Mouse (Mus musculus): ENCODE results near the gene Mtx2.
A peak's percentile ranks its signal among the peaks of the same experiment; 100 is the strongest.

Gene Mtx2

GRCm38 (mm10) chr2:74825730-74826430 is at the start of gene Mtx2:
TSS of gene Mtx2 (plus strand) at chr2:74825803.
- no peaks in the 10 kb centered on the region for H3K36me3 ChIP-seq (ENCODE audit: control insufficient read depth, insufficient read depth, low read length, poor library complexity, severe bottlenecking)
- no peaks in the 10 kb centered on the region; the same call in 1 of the 2 replicates for H3K27me3 ChIP-seq (ENCODE audit: control insufficient read depth, insufficient read depth, low read length, poor library complexity, severe bottlenecking)
- peak; percentile 77 for DNase-seq (ENCODE audit: low read depth, low spot score)

- H3K27me3 ChIP-seq (ENCODE audit: control insufficient read depth, insufficient read depth, low read length, poor library complexity, severe bottlenecking), result no peaks in the 10 kb centered on the region
- DNase-seq (ENCODE audit: low read depth, low spot score), result no peak
- no peaks in the 10 kb centered on the region for H3K36me3 ChIP-seq (ENCODE audit: control insufficient read depth, insufficient read depth, low read length, poor library complexity, severe bottlenecking)
Observed at GRCm38 (mm10) chr2:74777536-74778275, 47.9 kb upstream of the Mtx2 start.

- no peak for DNase-seq (ENCODE audit: low read depth, low spot score)
- no peaks in the 10 kb centered on the region for H3K27me3 ChIP-seq (ENCODE audit: control insufficient read depth, insufficient read depth, low read length, poor library complexity, severe bottlenecking)
- H3K36me3 ChIP-seq (ENCODE audit: control insufficient read depth, insufficient read depth, low read length, poor library complexity, severe bottlenecking), result no peaks in the 10 kb centered on the region
Observed at GRCm38 (mm10) chr2:74781386-74781785, 44.2 kb upstream of the Mtx2 start.

- no peak for DNase-seq (ENCODE audit: low read depth, low spot score)
- Histone ChIP-seq H3K27me3 (ENCODE audit: control insufficient read depth, insufficient read depth, low read length, poor library complexity, severe bottlenecking) (no peaks in the 10 kb centered on the region), H3K36me3 (ENCODE audit: control insufficient read depth, insufficient read depth, low read length, poor library complexity, severe bottlenecking) (no peaks in the 10 kb centered on the region)
Observed at GRCm38 (mm10) chr2:74795531-74795930, 30.1 kb upstream of the Mtx2 start.

GRCm38 (mm10) chr2:74808431-74808830 is 17.2 kb upstream of the Mtx2 start:
- H3K27me3 ChIP-seq (ENCODE audit: control insufficient read depth, insufficient read depth, low read length, poor library complexity, severe bottlenecking), result no peaks in the 10 kb centered on the region
- no peak for DNase-seq (ENCODE audit: low read depth, low spot score)

GRCm38 (mm10) chr2:74822654-74823053 is 2.9 kb upstream of the Mtx2 start:
- Histone ChIP-seq H3K27me3 (ENCODE audit: control insufficient read depth, insufficient read depth, low read length, poor library complexity, severe bottlenecking) (no peaks in the 10 kb centered on the region), H3K36me3 (ENCODE audit: control insufficient read depth, insufficient read depth, low read length, poor library complexity, severe bottlenecking) (no peaks in the 10 kb centered on the region)
- DNase-seq (ENCODE audit: low read depth, low spot score), result no peak

More at GRCm38 (mm10) chr2:74808431-74808830, 17.2 kb upstream of the Mtx2 start:
- H3K36me3 ChIP-seq (ENCODE audit: control insufficient read depth, insufficient read depth, low read length, poor library complexity, severe bottlenecking), result no peaks in the 10 kb centered on the region

- Histone ChIP-seq H3K27me3 (ENCODE audit: control insufficient read depth, insufficient read depth, low read length, poor library complexity, severe bottlenecking) (no peaks in the 10 kb centered on the region), H3K36me3 (ENCODE audit: control insufficient read depth, insufficient read depth, low read length, poor library complexity, severe bottlenecking) (no peaks in the 10 kb centered on the region)
- no peak for DNase-seq (ENCODE audit: low read depth, low spot score)
Observed at GRCm38 (mm10) chr2:74825371-74825729, 253 bp upstream of the Mtx2 start.

- DNase-seq (ENCODE audit: low read depth, low spot score), result no peak
- no peaks in the 10 kb centered on the region for H3K27me3 ChIP-seq (ENCODE audit: control insufficient read depth, insufficient read depth, low read length, poor library complexity, severe bottlenecking)
- no peaks in the 10 kb centered on the region for H3K36me3 ChIP-seq (ENCODE audit: control insufficient read depth, insufficient read depth, low read length, poor library complexity, severe bottlenecking)
Observed at GRCm38 (mm10) chr2:74846992-74847391, 21.4 kb downstream of the Mtx2 start.

GRCm38 (mm10) chr2:74847516-74847915 is 21.9 kb downstream of the Mtx2 start:
- Histone ChIP-seq H3K27me3 (ENCODE audit: control insufficient read depth, insufficient read depth, low read length, poor library complexity, severe bottlenecking) (no peaks in the 10 kb centered on the region), H3K36me3 (ENCODE audit: control insufficient read depth, insufficient read depth, low read length, poor library complexity, severe bottlenecking) (no peaks in the 10 kb centered on the region)
- no peak for DNase-seq (ENCODE audit: low read depth, low spot score)

GRCm38 (mm10) chr2:74850036-74850435 is 24.4 kb downstream of the Mtx2 start:
- no peaks in the 10 kb centered on the region for H3K36me3 ChIP-seq (ENCODE audit: control insufficient read depth, insufficient read depth, low read length, poor library complexity, severe bottlenecking)
- no peak for DNase-seq (ENCODE audit: low read depth, low spot score)
- no peaks in the 10 kb centered on the region for H3K27me3 ChIP-seq (ENCODE audit: control insufficient read depth, insufficient read depth, low read length, poor library complexity, severe bottlenecking)

GRCm38 (mm10) chr2:74862070-74862476 is 36.5 kb downstream of the Mtx2 start:
- Histone ChIP-seq H3K36me3 (ENCODE audit: control insufficient read depth, insufficient read depth, low read length, poor library complexity, severe bottlenecking) (no peaks in the 10 kb centered on the region), H3K27me3 (ENCODE audit: control insufficient read depth, insufficient read depth, low read length, poor library complexity, severe bottlenecking) (no peaks in the 10 kb centered on the region)
- DNase-seq (ENCODE audit: low read depth, low spot score), result no peak

- Histone ChIP-seq H3K36me3 (ENCODE audit: control insufficient read depth, insufficient read depth, low read length, poor library complexity, severe bottlenecking) (no peaks in the 10 kb centered on the region), H3K27me3 (ENCODE audit: control insufficient read depth, insufficient read depth, low read length, poor library complexity, severe bottlenecking) (no peaks in the 10 kb centered on the region)
- DNase-seq (ENCODE audit: low read depth, low spot score), result no peak
Observed at GRCm38 (mm10) chr2:74865414-74865813, 39.8 kb downstream of the Mtx2 start.

GRCm38 (mm10) chr2:74874043-74874442 is 48.4 kb downstream of the Mtx2 start:
- H3K27me3 ChIP-seq (ENCODE audit: control insufficient read depth, insufficient read depth, low read length, poor library complexity, severe bottlenecking), result no peaks in the 10 kb centered on the region
- no peak for DNase-seq (ENCODE audit: low read depth, low spot score)
- 0 out of 2 replicates have a peak, but pooled peaks cover 2% of the 10 kb centered on the region for H3K36me3 ChIP-seq (ENCODE audit: control insufficient read depth, insufficient read depth, low read length, poor library complexity, severe bottlenecking)

GRCm38 (mm10) chr2:74884357-74884756 is 58.8 kb downstream of the Mtx2 start:
- H3K27me3 ChIP-seq (ENCODE audit: control insufficient read depth, insufficient read depth, low read length, poor library complexity, severe bottlenecking), result no peaks in the 10 kb centered on the region
- DNase-seq (ENCODE audit: low read depth, low spot score), result no peak
- H3K36me3 ChIP-seq (ENCODE audit: control insufficient read depth, insufficient read depth, low read length, poor library complexity, severe bottlenecking), result no peaks in the 10 kb centered on the region

- Histone ChIP-seq H3K36me3 (ENCODE audit: control insufficient read depth, insufficient read depth, low read length, poor library complexity, severe bottlenecking) (no peaks in the 10 kb centered on the region), H3K27me3 (ENCODE audit: control insufficient read depth, insufficient read depth, low read length, poor library complexity, severe bottlenecking) (no peaks in the 10 kb centered on the region)
- DNase-seq (ENCODE audit: low read depth, low spot score), result no peak
Observed at GRCm38 (mm10) chr2:74891868-74892267, 66.3 kb downstream of the Mtx2 start.

Measured in splenic B cell, adult 2 months (primary cell).